Mouse (Mus musculus) cerebellum, adult 8-10 months (tissue): ENCODE data around the gene Kctd2.
"Not testable (repeated sequence)": the region's sequence is repeated elsewhere in the genome, so short reads cannot be mapped to it uniquely, and the experiment has no call there.

Experiments
- DNase-seq: peaks from one replicate; pipeline ENCODE4 v3.0.0; 2022

Kctd2 gene

DNA sequence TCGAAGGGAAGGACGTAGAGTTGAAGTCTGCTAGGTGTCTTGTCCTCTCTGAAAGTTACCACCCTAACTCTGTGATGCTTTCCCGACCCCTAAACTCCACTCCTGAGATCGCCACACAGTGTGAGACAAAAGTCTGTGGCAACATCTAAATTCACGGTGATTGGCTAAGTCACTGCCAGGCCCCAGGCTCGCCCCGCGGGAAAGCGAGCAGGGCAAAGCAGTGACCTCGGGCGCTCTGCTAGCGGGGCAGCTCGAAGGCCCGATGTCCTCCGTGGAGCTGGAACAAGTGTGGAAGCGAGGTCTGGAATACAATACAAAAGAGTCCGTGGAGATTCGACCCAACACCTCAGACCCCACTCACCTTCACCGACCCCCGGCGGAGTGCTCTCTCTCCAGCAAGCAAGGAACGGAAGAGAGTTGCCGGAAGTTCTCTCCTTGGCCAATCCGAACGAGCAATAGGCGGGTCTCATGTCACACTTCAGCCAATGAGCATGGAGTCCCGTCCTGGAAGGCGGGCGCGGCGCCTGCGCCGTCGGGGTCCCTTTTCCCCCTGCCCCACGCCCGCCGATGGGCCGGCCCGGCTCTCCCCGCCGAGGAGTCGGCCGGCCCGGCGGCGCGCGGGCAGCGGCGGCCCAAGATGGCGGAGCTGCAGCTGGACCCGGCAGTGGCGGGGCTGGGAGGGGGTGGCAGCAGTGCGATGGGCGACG is at the start of gene Kctd2, which contains the start of gene Atp5h:
Gene Kctd2 (plus strand): TSS at position 598 of the 707 bp plus-strand sequence.
Gene Atp5h (minus strand): TSS at position 432 of the 707 bp plus-strand sequence.
- peak; percentile 94 for DNase-seq

- no peak for DNase-seq
These were observed 49.6 kb upstream of the Kctd2 start for GRCm38 (mm10) chr11:115370368-115370767.

- DNase-seq = no peak
These were observed 48.6 kb upstream of the Kctd2 start for GRCm38 (mm10) chr11:115371354-115371753.

DNA sequence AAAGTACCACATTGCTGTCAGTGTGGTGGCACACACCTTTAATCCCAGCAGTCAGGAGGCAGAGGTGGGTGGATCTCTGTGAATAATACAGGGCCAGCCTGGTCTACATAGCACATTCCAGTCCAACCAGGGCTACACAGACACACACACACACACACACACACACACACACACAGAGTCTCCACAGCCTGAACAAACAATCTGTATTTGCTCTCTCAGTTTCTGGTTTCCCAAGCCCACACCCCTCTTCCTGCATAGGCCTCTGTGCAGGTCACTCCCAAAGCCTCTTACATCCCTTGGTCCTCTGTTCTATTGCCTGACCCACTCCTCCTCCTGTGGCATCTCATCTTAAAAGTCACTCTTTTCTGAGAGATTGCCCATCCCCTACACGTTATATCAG is 47.9 kb upstream of the Kctd2 start:
- no peak for DNase-seq

GRCm38 (mm10) chr11:115372737-115373136 is 47.2 kb upstream of the Kctd2 start:
- no peak for DNase-seq

DNA sequence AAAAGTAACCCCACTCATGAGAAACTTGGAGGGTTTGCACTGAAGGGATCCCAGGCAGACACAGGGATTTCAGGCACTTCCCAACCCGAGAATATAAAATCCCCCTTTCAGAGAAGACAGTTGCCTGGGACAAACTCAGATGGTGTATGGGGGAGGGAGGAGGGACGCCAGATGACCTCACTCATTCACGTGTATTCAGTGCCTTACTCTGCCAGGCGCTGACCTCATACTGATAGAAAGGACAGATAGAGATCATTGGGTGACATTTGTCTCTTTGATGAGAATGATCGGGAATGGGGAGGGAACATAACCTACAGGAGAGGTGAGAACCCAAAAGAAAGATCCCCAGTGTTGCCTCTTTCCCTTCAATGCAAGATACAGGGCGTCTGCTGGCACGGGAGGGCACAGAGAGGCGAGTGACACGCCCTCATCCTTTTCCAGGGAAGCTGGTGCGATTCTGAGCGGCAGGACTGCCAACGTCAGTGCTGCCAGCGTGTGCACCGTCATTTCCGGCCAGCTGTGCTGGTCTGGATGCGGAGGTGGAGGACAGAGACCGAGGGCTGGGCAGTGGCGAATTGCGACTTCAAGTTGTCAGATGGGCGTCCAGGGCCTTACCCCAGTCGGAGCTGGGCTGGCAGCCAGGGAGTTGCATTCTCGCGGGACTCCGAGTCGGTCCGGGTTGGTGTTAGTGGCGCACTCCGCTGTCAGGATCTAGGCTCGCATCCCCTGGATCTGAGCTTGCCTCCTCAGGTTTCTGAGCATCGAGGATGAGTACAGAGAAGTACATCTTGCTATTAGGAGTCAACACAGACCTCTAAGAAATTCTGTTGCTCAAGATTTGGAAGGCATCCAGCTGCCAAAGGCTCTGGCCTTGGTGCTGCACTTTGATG is 45.9 kb upstream of the Kctd2 start:
- DNase-seq = peak; percentile 82

GRCm38 (mm10) chr11:115374695-115375425 is 45.1 kb upstream of the Kctd2 start:
- DNase-seq = no peak

GRCm38 (mm10) chr11:115376722-115377121 is 43.2 kb upstream of the Kctd2 start:
- DNase-seq = no peak

- no peak for DNase-seq
These were observed 42.7 kb upstream of the Kctd2 start for GRCm38 (mm10) chr11:115377254-115377653.

- no peak for DNase-seq
These were observed 42.1 kb upstream of the Kctd2 start for GRCm38 (mm10) chr11:115377854-115378253.

GRCm38 (mm10) chr11:115381276-115381675 is 38.7 kb upstream of the Kctd2 start:
- DNase-seq = no peak

GRCm38 (mm10) chr11:115381743-115382539 is 38.0 kb upstream of the Kctd2 start, which contains the start of gene Cdr2l:
Cdr2l (plus strand) TSS chr11:115381916.
- peak; percentile 92 for DNase-seq

GRCm38 (mm10) chr11:115382891-115383290 is 37.0 kb upstream of the Kctd2 start:
- no peak for DNase-seq

DNA sequence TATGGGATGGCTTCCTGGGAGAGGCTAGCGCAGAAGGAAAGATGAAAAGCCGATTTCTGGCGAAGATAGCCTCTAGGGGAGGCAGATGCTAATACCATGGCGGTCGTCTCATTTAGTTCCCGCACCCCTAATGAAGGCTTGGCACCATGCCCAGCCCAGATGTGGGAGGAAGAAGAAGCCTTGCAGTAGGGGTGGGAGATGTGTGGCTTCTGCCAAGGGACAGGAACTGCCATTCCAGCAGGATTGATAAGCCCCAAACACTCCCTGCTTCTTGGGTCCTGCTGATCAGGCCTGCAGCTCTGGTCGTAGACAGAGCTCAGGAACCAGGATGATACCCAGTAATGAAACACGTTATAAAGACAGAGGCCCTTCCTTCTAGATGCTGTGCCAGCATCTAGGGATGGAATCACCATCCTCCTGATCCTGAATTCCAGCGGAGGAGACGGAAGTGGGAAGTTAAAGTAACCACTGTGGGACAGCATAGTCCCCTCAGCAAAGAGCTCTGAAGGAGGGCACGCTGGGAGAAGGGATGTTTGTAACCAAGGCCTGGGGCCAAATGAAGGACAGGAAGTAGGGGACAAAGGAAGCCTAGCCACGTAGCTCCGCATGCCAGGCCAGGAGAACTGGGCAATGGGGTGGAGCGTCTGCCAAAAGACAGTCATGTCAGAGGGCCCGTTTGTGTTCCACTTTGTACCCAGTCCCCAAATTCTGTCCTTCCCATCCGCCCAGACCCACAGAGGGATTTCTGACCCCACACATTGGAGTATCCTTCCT is 36.0 kb upstream of the Kctd2 start:
- DNase-seq = no peak

DNA sequence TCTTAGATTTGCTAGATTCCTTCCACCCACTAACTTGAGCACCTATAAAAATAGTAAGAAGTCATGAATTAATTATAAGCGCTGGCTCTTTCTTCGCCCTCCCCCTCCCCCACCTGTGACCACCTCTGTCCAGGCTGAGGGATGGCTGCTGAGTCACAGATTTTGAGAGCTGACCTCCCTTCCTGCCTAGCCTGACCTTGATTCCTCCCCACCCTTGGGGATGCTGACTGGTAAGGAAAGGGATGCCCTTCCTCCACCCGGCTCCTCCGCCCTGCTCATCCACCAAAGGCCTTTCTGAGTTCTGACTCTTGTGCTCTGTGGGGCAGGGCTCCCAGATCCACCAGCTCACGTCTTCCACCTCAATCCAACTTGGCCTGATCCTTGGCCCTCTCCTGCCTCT is 35.3 kb upstream of the Kctd2 start:
- no peak for DNase-seq

- not testable (repeated sequence) for DNase-seq
These were observed 33.1 kb upstream of the Kctd2 start for GRCm38 (mm10) chr11:115386859-115387258.

DNA sequence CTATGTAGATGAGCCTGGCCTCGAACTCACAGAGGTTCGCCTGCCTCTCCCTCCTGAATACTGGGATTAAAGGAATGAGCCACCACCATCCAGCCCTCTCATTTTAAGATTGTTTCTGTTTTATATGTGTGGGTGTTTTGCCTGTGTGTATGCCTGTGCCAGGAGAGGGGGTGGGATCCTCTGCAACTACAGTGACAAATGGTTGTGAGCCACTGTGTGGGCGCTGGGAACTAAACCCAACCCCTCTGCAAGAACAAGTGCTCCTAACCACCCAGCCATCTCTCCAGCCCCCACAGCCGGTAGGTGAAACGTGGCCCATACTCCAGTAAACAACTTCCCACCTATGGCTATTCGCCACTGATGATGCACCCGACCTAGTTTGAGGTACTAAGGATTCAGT is 28.6 kb upstream of the Kctd2 start:
- no peak for DNase-seq

DNA sequence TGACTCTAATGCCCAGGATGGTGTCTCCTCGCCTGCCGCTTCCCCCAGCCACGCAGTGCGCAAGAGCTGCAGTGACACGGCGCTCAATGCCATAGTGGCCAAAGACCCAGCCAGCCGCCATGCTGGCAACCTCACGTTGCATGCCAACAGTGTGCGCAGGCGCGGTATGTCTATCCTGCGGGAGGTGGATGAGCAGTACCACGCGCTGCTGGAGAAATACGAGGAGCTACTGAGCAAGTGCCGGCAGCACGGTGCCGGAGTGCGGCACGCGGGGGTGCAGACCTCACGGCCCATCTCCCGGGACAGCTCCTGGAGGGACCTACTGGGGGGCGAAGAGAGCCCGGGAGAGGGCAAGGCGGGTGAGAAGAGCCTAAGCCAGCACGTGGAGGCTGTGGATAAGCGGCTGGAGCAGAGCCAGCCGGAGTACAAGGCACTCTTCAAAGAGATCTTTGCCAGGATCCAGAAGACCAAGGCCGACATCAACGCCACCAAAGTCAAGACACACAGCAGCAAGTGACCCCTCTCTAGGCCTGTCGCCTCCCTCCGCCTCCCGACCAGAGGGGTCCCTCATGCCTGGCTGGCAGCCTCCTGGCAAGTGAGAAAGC is 26.1 kb upstream of the Kctd2 start:
- DNase-seq = peak; percentile 76

DNA sequence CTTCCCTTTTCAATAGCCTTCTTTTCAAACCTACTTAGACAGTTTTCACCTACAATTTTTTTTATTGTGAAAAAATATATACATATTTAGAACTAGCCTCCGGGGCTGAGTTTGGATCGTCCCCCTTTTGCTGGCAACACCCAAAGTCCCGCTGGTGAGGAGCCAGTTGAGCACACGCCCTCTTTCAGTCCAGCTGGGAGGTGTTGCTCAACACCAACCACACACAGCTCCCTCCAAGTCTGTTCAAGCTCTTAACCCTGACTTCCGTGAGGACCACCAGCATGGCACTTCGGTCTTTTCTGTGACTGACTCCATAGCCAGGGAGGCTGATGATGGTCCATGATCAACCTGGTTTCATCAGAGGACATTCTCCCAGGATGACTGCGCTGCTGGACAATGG is 21.8 kb upstream of the Kctd2 start:
- no peak for DNase-seq

GRCm38 (mm10) chr11:115400126-115400525 is 19.8 kb upstream of the Kctd2 start:
- no peak for DNase-seq
